Mouse (Mus musculus): ENCODE results near the gene Ptpre. TPM values are rescaled to one million over a fixed set of nuclear protein-coding genes. Genes with fewer than 3 reads are reported as not detected.

Ptpre gene
- polyA plus RNA-seq, 1 experiment from 2014 or later, result 3.1 TPM

DNA sequence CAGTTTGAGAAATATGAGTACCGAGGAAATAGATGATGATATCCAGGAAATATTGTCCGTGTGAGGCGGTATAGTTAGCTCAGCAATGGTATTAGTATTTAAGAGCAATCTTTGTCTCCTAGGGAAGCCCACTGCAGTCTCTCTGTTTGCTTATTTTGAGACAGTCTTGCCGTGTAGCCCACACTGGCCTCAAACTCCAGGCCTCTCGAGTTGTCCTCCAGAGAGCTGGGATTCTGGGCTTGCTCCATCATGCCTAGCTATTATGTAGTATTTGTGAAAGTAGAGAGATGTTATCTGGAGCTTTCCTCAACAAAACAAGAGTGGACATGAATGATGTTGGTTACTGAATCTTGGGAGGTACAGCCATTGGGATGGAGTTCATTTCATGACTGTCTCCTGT is 197.1 kb downstream of the Ptpre start:
- no peaks in the 10 kb centered on the region for H3K9me3 ChIP-seq (ENCODE audit: control insufficient read depth, low read length)
- no peak overlapping the region for H3K4me2 ChIP-seq (ENCODE audit: low read length)
- 84% methylated on average over 5 of the region's 5 CpGs for WGBS
- H3K4me1 ChIP-seq (ENCODE audit: control insufficient read depth in 2 of 2, insufficient read depth in 2 of 2, low read length in 2 of 2), result peaks cover 0 to 2% of the 10 kb centered on the region in 2 experiments; a peak in 2 of 4 replicates
- no peak overlapping the region for H3K9ac ChIP-seq (ENCODE audit: low read length)
- H3K27me3 ChIP-seq (ENCODE audit: control insufficient read depth, insufficient read depth, low read length), result no peaks in the 10 kb centered on the region
- H3K27ac ChIP-seq (replicated peaks in 1 of 2; ENCODE audit: control insufficient read depth in 1 of 2, insufficient read depth in 1 of 2, low read depth in 2 of 2, low read length in 2 of 2), result no peak overlapping the region
- no peak overlapping the region for H3K4me3 ChIP-seq (ENCODE audit: control insufficient read depth in 1 of 2, insufficient read depth in 1 of 2, low read depth in 1 of 2, low read length in 2 of 2)
- no peaks in the 10 kb centered on the region for H3K36me3 ChIP-seq (ENCODE audit: control insufficient read depth, insufficient read depth, low read length)
- no peak for ATAC-seq (ENCODE audit: insufficient number of reproducible peaks, insufficient read depth, low FRiP score, low read depth)

DNA sequence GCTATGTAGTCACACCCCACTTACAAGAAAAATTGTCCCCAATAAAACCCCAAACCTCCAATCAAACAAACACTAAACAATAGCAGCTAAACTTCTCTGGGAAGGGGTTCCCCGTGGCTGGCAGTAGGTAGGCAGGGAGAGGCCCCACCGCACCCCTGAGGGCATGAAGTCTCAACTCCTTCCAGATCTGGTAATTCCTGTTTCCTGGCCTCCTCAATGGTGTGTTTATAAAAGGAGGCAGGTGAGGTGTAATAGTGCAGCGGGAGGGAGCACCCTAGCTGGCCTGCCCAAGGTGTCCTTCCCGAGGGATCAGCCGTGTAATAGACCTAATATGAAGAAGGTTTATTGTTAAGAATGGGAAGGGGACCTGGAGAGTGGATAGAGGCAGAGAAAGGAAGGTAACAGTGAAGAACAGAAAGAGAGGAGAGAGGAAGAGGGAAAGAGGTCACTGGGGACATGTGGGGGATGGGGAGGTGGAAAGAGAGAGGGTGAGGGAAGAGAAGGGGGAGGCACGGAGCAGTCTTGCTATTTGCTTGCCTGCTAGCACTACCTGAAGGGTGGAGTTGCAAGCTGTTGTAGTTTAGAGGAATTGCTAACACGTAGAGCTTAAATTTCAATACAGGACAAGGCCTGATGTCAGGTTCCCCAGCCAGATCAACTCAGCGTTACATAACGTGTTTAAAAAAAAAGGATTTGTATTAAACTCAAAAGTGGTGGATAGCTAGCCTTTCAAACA is 197.8 kb downstream of the Ptpre start:
- Histone ChIP-seq H3K4me1 (ENCODE audit: control insufficient read depth in 2 of 2, insufficient read depth in 2 of 2, low read length in 2 of 2) (peaks cover 0 to 2% of the 10 kb centered on the region in 2 experiments; a peak in 2 of 4 replicates), H3K9me3 (ENCODE audit: control insufficient read depth, low read length) (no peaks in the 10 kb centered on the region), H3K36me3 (ENCODE audit: control insufficient read depth, insufficient read depth, low read length) (no peaks in the 10 kb centered on the region), H3K4me3 (ENCODE audit: control insufficient read depth in 1 of 2, insufficient read depth in 1 of 2, low read depth in 1 of 2, low read length in 2 of 2) (no peak overlapping the region), H3K27ac (replicated peaks in 1 of 2; ENCODE audit: control insufficient read depth in 1 of 2, insufficient read depth in 1 of 2, low read depth in 2 of 2, low read length in 2 of 2) (no peak overlapping the region), H3K27me3 (ENCODE audit: control insufficient read depth, insufficient read depth, low read length) (no peaks in the 10 kb centered on the region), H3K4me2 (ENCODE audit: low read length) (peak overlapping the region; percentile 45; the same call in 1 of the 2 replicates), H3K9ac (ENCODE audit: low read length) (no peak overlapping the region)
- 88% methylated on average over 9 of the region's 9 CpGs for WGBS
- ATAC-seq (ENCODE audit: insufficient number of reproducible peaks, insufficient read depth, low FRiP score, low read depth), result no peak

MicroRNA genes within 50 kb of the gene (microRNA counts, 519-probe panel; counts per million panel counts)
- 322 counts per million, percentile 70 among the panel's probes with 10 or more counts for microRNA mmu-miR-1962

Small RNA genes lying within 50 kb of the gene (microRNA-seq; reads per million reads assigned to microRNA genes)
- not detected for gene Mir1962

Other genes with a start within 250 kb of the Ptpre start
- gene Foxi2, start 127.2 kb upstream of the Ptpre start, polyA plus RNA-seq (2014; fragmentation: Nextera tagmentation; extraction: Ambion mirVana), result not detected in 2 replicates
- not detected in 2 replicates for gene Clrn3, start 8.8 kb upstream of the Ptpre start, polyA plus RNA-seq (2014; fragmentation: Nextera tagmentation; extraction: Ambion mirVana)
- 32.0 and 32.2 TPM in 2 replicates for gene Mki67, start 178.9 kb downstream of the Ptpre start, polyA plus RNA-seq (2014; fragmentation: Nextera tagmentation; extraction: Ambion mirVana)